Mouse (Mus musculus): ENCODE data around the gene Larp1.
A peak's percentile ranks its signal among the peaks of the same experiment; 100 is the strongest.

The Larp1 gene

DNA sequence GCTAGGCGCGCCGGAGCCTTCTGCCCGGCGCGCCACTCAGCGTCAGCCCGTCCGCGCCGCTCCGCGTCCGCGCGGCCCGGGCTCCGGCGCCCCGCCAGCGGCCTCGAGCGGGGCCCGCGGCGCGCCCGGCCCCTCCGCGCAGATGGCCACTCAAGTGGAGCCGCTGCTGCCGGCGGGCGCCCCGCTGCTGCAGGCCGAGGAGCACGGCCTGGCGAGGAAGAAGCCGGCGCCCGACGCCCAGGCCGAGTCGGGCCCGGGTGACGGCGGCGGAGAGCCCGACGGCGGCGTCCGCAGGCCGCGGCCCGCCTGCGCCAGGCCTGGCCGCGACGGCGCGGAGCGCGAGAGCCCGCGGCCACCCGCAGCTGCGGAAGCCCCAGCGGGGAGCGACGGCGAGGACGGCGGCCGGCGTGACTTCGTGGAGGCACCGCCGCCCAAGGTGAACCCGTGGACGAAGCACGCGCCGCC is at the start of gene Larp1:
Gene Larp1, plus strand, starts transcription at position 14 of the 465 bp plus-strand sequence.
- DNase-seq (ENCODE audit: low spot score) = no peak

DNA sequence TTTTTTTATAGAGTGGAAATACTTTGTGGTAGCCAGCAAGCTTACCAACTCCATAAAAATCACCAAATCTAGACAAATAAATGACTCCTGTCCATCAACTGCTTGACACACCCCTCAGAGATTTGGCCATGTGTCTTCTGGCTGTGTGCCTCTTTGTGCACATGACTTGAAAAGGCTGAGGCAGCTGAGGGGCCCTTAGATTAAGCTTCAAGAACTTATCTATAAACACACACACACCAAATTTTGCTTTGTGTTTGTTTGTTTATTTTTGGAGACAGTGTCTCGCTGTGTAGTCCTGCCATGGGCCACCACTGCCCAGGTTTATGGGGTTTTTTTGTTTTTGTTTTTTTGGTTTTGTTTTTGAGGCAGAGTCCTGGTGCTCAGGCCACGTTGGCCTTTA is 48.9 kb upstream of the Larp1 start:
- no peak for DNase-seq (ENCODE audit: low spot score)

DNA sequence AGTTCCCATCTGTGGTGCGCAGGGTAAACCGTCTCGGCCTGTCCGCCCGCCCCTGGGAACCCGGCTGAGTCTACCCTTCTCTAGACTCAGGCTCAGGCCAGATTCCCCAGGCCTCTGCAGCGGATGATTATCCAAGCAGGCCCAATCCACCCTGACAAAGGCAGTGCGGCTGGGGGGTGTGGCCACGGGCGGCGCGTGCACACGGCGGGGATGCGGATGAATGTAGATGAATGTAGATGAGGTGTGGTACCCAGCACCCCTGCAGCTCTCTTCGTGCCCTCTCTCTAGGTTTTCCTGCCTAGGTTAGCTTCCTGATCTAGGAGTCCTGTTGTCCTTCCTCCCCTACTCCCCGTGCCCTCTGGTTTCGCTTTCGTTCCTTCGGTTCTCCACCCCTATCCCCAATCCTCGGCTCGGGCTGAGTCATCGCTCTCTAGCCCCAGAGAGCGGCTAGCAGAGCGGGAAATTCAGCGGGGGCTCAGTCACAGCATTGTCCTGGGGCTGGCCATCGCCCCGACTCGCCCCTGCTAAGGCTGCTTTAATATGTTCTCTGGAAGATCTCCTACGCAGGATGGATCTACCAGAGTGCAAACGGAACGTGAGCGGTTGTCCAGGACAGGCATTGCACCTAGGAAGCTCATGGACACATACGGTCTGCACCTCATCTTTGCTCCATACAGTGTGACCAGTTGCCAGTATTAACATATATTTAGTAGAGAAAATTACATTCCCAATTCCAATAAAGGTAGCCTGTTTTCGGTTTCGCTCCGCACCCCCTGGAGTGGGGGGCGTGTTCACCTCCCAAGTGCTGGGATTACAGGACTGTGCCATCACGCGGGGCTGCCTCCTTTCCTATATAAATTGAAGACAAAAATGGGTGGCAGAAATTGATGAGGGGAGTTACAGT is 46.2 kb upstream of the Larp1 start:
- peak; percentile 97 for DNase-seq (ENCODE audit: low spot score)

DNA sequence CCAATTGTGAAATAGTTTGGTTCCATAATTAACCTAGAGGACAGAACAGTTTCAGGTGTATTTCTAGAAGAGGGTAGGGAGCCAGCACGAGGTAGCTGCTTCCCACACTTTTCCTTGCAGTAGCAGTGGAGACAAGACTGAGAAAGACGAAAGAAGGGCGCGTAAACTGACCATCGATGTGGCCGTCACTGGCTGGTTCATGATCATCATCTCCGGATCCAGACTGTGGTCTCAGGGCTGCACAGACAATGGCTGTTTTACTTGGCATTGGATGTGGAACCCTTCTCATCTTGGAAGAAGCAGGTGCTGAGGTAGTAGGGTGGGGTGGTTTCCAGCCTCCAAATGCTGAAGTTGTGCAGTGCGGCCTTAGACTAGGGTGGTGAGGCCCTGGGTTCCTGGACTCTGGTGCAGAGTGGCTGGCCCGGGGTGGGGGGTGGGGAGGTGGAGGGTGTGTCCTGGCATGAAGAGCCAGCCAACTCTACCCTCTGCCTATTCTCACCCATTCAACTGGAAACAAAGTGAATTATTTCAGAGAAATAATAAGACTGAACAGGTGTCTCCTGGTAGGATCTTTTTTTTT is 45.5 kb upstream of the Larp1 start:
- peak; percentile 58 for DNase-seq (ENCODE audit: low spot score)

DNA sequence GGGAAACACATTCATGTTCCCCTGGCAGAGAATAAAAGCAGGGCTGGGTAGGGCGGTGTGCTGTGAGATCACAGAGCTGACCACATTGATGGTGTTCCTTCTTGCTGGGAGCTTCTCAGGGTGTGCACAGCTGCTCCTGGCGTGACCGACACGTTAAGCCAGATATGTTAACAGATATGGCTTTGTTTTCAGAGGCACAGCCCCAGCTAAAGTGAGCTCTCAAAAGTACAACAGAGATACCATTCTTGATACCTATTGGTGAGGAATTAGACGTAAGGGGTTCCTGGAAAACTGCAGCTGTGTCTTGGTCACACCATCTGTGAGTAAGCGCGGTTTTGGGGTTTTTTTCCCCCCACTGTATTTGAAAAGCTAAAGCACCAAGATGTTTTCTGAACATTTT is 42.2 kb upstream of the Larp1 start:
- no peak for DNase-seq (ENCODE audit: low spot score)

DNA sequence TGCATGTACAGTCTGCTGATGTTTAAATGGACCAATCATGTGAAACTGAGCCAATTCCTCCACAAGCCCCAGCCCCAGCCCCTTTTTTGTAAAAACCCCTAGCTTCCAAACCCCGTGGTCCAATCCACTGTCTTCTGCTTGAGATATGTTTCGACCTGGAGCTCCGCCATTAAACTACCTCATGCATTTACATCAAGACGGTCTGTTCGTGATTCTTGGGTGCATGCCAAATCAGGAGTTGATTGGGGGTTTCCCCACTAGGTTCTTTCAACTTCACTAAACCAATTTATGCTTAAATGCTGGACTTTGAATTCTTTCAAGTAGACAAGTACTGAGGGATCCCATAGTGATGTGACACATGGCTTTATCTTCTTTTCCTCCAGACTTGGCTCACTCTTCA is 40.6 kb upstream of the Larp1 start:
- DNase-seq (ENCODE audit: low spot score) = no peak

DNA sequence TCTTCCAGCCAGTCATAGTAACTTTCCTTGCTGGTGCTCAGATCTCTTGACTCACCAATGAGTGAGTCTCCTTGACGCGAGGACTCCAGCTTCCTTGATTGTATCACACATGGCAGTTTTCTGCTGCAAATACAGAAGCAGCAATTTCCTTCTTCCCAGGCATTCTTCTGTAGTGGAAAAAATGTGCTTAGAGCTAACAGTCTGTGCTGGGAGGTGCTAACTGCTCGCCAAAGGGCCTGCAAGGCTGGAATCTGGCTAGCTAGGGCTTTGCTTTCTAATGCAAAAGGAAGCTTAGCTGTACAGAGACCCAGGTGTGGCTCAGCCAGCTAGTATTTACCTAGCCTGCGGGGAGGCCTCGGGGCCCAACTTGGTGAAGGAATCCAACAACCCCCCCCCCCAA is 38.3 kb upstream of the Larp1 start:
- no peak for DNase-seq (ENCODE audit: low spot score)

DNA sequence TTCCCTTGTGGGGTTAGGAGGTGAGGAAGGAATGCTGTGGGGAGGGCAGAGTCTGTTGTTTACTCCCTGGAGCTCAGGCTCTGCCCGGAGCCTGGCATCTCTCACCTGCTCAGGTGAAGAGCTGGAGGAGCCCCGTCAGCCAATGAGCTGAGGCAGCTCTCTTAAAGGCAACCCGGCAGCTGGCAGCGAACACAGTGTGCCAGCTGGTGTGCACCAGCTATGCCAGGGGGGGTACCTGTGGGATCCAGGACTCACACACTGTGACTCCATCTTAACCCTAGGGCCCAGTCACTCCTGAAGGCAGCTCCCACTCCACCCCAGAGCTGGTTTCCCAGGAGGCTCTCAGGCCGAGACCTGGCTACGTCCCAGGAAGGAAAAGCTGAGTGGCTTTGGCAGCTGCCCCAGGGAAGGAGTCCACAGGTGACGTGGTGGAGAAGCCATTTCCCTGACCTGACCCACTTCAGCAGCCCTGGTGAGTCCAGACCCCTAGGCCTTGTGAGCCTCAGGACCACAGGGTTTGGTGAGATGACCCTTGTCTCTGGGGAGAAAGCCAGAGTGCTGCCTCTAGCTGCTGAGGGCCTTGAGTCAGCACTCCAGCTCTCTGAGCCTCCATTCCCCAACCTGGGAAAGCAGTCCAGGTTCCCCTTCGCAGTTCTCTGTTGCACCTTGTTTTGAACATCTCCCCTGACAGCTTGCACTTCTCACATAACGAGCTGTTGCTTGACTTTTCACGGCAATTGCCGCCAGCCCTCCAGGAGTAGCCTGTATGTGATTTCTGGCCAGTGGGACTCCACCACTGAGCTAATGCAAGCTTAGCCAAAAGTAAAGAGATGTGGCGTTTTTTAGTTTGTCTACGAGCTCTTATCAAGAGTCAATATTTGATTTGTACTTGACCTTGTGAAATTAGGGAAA is 35.6 kb upstream of the Larp1 start:
- DNase-seq (ENCODE audit: low spot score) = no peak

DNA sequence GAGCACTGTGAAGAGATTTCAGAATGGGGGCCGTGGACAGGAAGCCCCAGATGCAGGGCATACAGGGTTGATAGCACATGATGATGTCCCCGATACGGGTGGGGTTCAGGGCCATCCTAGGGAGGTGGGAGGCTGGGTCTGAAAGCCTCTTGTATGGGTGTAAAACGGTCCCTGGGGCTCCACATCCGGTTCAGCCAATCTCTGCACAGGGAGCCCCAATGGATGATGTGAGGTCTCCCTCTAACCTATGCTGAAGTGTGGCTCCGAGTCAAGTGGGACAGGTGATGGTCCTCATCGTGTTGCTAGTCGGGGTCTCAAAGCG is 35.0 kb upstream of the Larp1 start:
- DNase-seq (ENCODE audit: low spot score) = no peak

DNA sequence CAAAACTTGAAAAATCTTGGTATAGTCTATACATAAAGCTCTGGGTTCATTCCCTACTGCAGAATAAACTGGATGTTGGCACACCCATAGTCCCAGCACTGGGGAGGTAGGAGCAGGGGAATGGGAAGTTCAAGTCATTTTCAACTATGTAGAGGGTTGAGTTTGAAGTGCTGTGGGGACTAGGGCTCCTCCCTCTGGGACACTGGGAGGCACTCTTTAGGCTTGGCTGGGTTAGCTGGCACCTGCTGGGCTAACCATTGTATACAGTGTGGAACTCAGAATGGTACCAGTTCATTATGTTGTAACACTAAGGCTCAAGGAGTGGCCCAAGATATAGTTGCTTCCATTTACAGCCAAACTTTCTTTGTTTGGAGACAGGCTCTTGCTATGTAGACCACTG is 33.0 kb upstream of the Larp1 start:
- no peak for DNase-seq (ENCODE audit: low spot score)

DNA sequence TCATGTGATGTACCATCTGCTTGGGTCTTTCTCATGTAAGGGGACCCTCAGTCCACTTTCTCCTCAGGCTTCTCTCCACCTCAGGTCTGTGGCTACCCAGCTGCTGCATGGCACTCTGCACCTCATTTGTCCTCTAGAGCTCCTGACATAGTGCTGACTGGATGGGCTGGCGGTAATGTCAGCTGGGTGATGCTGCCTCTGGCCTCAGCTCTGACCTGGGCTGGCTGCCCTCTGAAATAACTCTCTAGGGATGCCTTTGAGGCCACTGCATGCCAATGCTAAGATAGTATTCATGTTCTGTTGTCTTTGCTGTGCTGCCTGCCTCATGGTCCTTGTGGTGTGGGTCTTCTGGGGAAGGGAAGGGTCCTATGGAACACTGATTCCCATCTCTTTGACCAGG is 31.2 kb upstream of the Larp1 start:
- no peak for DNase-seq (ENCODE audit: low spot score)

DNA sequence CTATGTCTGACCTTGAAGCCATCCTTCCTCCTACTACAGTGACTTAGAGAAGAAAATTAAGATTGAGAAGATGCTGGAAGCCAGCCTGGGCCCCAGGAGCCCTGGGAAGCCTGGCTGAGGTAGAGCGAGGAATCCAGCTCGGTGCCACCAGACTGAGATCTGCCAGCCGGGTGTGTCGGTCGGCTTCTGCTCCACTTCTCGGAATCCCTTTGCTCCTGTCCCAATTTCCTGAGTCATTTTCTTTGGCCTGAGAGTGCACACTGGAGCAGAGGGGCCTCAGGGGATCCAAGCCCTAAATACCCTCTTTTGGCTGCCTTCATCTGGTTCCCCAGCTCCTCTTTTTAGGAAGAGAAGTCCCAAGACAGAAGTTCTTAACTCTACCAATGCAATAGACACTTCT is 29.2 kb upstream of the Larp1 start:
- DNase-seq (ENCODE audit: low spot score) = no peak

DNA sequence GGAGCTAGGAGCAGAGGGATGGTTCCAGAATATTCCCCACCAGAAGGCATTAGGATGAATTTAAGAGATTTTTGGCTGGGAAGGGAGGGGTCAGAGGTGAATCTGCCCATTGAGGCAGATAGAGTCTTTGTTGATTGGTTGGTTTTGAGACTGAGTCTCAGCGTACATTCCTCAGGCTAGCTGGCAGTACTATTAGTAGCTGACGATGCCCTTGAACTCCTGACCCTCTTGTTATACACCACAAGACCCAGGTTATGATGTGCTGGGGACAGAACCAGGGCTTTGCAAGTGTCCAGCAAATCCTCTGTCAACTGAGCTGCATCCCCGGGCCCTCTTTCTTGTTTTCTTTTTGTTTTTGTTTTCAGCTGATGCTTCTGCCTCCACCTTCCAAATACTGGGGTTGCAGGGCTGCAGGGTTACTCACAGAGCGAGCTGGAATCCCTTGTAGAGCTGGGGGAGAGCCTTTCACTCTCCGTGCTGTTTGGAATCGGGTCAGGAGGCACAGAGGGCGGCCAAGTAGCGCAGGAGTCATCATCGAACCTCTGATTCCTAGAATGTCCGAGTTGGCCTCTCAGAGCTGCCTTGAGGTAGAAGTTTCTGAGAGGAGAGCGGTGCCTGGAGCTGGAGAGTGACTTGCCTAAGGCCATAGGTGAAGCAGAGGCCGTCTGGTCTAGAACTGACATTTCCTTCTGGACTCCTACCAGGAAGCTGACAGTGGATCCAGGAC is 27.6 kb upstream of the Larp1 start:
- no peak for DNase-seq (ENCODE audit: low spot score)

DNA sequence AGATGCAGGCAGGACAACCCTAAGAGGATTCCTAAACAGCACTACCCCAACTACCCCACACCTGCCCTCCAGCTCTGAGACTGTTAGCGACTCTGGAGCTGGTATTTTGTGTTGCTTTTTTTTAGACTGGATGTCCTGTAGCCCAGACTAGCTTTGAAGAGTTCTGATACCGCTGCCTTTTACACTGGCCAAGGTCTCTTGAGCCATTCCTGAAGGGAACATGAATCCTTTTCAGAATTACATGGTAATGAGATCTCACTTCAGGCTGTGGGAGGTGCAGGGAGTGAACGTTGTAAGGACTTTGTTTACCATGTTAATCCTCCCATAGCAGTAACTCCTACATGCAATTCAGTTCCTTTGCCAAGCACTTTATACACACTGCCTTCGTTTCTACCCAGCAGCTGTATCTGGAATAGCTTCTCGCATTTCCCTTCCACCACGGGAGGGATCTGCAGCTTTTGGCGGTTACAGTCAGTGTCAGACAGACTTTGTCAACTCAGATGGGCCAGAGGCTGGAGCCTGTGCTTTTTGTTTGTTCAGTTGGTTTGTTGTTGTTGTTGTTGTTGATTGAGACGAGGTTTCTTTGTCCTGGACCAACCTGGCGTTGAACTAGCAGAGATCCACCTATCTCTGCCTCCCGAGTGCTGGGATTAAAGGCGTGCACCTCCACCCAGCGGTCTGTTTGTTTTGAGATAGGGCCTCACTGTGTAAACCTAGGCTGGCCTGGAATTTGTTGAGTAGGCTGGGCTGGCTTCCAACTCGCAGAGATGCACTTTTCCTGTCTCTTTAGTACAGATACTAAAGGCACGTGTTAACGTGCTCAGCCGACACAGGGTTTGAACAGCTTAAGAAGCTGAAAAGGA is 25.2 kb upstream of the Larp1 start:
- DNase-seq (ENCODE audit: low spot score) = no peak

DNA sequence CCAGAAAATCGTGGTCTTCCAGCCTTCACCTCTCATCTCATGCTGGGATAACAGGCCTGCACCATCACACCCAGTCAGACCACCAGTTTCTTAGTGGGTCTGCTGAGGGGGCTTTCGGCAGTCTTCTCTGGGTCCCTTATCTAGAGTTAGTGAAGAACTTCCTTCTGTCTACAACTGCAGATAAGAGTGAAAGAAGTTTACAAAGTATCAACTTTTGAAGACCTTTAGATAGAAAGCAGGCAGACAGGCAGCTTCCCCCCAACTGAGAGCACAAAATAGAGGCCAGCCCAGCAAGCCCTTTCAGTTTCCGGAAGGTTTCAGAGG is 24.6 kb upstream of the Larp1 start:
- DNase-seq (ENCODE audit: low spot score) = no peak

DNA sequence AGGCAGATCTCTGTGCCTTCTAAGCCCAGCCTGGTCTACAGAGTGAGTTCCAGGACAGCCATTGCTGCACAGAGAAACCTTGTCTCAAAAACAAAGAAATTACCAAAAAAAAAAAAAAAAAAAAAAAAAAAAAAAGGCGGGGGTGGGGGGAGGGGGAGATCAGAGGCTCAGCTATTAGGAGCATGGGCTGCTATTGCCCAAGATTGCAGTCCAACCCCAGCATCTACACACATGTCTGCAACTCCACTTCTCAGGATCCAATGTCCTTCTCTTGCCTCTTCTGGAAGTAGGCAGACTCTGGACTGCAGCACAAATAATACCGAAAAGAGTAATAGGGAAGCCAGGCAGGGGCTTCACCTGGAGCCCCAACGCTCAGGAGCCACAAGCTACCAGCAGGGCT is 23.4 kb upstream of the Larp1 start:
- DNase-seq (ENCODE audit: low spot score) = no peak

DNA sequence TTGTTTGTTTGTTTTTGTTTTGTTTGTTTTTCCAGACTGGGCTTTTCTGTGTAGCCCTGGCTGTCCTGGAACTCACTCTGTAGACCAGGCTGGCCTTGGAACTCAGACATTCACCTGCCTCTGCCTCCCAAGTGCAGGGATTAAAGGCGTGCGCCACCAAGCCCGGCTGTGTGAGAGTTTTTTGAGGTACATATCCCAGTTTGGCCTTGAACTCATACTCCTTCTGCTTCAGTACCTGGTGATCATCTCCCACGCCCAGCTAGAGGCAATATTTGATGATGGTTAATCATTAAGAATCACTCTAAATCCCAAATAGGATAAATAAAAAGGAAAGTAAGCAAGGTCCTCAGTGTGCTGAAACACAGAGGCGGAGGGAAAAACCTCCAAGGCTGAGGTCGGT is 22.8 kb upstream of the Larp1 start:
- no peak for DNase-seq (ENCODE audit: low spot score)

DNA sequence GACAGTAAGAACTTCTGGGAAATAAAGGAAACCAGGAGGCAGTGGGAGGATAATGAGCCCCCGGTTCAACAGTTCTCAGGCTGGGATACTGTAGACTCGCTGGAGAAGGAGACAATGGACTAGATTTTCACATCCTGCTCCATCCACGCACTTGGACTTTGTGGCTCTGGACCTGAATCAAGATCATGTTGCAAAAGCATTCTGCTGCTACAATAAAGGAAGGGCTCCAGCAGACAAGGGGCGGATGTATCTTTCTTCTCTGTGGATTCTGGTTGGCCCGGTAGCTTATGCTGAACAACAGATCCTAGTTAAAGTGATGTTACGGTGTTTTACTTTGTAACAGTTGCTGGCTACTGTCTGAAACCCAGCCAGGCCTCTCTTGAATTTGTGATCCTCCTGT is 22.4 kb upstream of the Larp1 start:
- no peak for DNase-seq (ENCODE audit: low spot score)

DNA sequence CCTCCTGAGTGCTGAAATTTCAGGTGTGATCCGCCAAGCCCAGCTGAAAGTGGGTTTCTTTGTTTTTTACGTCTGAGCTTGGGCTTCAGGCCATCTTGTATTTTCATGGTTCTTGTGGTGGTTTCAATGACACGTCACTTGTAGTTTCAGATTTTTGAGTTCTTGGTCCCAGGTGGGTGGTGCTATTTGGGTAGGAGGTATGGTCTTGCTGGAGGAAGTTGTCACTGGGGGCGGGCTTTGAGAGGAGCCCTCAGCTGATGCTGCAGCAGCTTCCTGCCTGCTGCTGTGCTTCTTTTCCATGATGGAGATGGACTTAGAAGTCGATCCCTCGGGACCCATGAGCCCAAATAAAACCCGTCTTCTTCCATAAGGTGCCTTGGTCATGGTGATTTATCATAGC is 22.0 kb upstream of the Larp1 start:
- no peak for DNase-seq (ENCODE audit: low spot score)

DNA sequence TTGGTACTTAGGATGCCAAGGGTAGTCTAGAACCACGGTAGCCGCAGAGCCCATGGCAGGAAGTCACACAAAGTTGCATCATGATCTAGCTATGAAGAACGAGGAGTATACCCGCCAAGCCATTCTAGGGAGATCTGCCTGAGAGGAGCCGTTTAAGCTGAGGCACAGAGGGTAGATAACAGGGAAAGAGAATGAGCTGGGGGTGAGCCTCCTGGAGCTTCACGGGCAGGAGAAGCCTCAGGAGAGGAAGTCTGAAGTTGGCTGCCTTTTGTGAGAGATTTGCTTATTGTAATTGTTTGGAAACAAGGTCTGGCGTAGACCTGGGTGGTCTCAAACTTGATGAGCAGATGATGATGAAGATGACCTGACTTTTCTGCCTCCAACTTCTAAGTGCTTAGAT is 10.7 kb upstream of the Larp1 start:
- DNase-seq (ENCODE audit: low spot score) = no peak

DNA sequence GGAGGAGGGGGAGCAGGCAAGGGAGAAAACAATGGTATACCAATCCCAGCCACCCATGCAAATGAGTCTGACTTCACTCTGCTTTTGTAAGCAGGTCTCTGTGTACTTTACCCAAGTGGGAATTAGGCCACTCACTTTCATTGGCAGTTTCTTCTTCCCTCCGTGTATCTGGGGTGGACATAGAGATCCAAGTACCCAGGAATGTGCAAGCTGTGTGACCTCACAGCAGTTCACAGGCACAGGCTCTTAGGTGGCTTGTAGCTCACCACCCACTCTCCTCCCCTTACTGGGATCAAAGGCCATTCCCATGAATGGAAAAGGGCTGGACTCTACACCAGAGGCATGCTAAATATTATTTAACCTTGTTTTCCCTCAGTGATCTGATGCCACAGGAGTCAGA is 10.0 kb upstream of the Larp1 start:
- DNase-seq (ENCODE audit: low spot score) = no peak

All from MN1 (cell line).